Mouse (Mus musculus) cerebellum, adult 18-20 months (tissue): ENCODE measurements around the gene Kiss1r.
"Not testable (repeated sequence)": the region's sequence is repeated elsewhere in the genome, so short reads cannot be mapped to it uniquely, and the experiment has no call there.

Experiments
- DNase-seq, 2 experiments: peaks; one replicate each; pipeline ENCODE4 v3.0.0; 2021

Gene Kiss1r

GRCm38 (mm10) chr10:79916808-79917531 is at the start of gene Kiss1r:
Gene Kiss1r, plus strand, starts transcription at chr10:79916971.
- DNase-seq = peak; percentile 90 to 93

DNA sequence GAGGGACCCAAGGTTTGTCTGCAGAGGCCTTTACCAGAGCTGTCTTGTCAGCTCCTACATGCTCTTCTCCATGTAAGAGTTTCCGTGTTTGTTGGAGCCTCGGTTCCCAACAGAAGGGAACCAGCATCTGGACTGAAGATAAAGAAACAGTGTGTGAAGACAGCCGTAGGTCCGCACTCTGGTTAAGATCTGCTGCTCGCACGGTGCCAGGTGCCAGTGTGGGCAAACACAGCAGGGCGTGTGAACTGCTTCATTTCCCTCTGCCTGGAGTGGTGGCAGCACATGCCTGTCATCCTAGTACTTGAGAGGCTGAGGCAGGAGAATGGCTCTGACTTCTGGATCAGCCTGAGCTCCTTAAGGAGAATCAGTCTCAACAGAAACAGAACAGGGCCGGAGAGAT is 44.9 kb upstream of the Kiss1r start:
- DNase-seq = no peak

DNA sequence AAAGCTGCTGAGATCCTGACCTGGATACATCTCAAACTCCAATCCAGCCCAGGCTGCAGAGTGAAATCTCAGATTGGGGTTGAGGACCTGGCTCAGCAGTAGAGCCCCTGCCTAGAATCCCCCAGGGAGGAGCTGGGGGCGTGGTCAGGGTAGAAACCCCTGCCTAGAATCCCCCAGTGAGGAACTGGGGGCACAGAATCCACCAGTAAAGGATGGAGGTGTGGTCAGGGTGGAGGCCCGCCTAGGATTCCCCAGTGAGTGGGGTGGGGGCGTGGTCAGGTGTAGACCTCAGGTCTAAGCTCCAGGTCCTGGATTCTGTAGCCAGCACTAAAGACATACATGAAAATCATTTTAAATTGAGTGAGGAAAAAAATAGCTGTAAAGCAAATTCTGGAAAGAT is 43.9 kb upstream of the Kiss1r start:
- DNase-seq = no peak

GRCm38 (mm10) chr10:79873313-79873712 is 43.5 kb upstream of the Kiss1r start:
- no peak for DNase-seq

DNA sequence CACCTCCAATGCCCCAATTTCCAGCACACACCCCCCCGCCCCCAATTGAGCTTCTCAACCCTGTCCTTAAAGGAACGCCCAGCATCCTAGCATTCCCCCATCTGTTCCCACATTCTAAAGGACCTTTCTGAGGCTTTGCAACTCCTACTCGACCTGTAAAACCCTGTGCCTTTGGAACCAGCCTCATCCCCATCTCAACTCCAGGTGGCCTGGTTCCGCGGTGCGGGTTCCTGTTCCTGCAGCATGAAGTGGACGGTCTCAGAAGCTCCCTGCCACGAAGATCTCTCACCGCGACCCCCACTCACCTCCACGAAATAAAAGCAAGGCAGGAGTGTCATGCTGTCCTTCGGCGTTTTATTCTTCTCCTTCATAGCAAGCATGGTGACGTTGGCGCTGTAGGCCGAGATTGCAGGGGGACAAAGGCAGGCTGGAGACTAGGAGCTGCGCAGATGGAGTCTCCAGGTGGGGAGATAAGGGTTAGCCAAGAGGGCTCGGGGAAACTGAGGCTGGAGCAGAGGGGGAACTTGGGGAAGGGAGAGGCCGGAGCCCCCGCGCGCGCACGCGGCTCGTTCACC is 43.0 kb upstream of the Kiss1r start:
- no peak for DNase-seq

DNA sequence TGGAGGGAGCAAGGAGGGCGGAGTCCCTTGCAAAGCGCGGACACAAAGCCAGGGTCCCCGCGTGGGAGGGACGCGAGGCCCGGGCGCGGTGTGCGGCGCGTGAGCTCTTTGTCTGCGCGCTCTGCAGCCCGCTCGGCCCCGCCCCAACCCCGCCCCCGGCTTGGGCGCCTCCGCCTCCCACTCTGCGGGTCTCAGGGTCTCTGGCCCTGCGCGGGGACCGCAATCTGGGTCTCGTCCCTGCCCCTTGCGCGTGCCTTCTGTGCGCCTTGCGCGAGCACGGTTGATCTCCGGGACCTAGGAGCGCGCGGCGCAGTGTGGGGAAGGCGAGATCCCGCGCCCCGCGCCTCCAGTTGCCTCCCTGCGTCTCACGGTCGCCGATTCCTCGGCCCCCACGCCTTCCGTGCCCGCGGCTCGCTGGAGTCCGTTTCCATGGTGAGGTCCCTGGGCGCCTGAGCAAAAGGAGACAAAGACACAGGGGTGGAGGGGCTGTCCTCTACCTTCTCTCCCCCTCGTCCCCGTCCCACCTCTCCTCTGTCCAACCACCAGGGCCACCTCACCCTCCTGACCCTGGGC is 42.4 kb upstream of the Kiss1r start, which contains the start of the genes Prtn3 and Plppr3:
Prtn3 (plus strand) TSS at position 187 of the 573 bp plus-strand sequence.
Plppr3 (minus strand) TSS at position 345 of the 573 bp plus-strand sequence.
- DNase-seq = peak in 1 of 2 experiments; percentile 61

- DNase-seq = no peak
Observed at GRCm38 (mm10) chr10:79877174-79877573, 39.6 kb upstream of the Kiss1r start.

DNA sequence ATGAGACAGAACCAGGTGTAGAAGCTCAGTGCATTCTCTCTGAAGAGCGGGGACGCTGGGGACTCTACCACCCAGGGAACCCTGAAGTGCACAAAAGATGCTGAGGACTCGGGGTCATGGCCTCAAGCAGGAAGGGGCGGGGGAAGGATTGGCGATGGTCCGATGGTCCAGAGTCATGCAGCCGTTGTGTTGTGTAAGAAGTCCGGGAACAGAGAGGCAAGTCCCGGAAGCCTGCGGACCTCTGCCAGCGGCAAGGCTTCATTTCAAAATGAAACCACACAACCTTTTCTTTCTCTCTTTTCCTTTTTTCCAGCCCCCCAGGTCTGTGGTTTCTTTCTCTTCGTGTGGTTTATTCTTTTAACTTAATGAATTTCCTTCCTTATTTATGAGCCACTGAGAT is 39.0 kb upstream of the Kiss1r start:
- DNase-seq = no peak

DNA sequence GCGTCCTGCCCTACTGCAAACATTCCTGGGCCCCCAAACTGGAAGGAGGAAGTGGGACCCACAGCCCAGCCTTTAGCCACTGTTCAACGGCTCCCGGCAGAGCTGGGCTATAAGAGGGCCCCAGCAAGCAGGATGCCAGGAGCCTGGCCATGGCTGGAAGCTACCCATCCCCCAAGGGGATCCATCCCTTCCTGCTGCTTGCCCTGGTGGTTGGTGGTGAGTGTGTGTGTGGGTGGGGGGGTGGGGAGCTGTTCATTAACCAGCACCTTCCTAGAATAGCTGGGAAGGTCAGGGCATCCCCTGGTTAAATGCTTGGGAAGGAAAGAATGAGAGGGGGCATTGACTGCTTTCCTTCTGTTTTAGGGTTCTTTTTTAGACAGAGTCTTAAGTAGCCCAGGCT is 37.2 kb upstream of the Kiss1r start:
- DNase-seq = no peak

DNA sequence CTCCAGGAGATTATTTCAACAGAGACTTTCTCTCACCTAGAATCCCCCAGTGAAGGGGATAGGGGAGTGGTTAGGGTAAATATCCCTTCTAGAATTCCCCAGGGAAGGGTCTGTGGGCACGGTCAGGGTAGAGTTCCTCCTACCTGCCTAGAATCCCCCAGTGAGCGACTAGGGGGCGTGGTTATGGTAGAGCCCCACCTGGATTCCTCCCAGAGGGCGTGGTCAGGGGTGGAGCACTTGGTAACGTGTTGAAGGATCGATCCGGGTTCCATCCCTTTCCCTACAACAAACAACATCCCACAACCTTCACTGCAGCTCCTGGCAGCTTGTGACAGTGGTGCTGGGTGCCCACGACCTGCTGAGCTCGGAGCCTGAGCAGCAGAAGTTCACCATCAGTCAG is 36.0 kb upstream of the Kiss1r start:
- DNase-seq = no peak

GRCm38 (mm10) chr10:79881981-79882380 is 34.8 kb upstream of the Kiss1r start:
- DNase-seq = no peak

- peak; percentile 86 to 89 for DNase-seq
Observed at GRCm38 (mm10) chr10:79883297-79884084, 33.3 kb upstream of the Kiss1r start.

- DNase-seq = peak in 1 of 2 experiments; percentile 45
Observed at GRCm38 (mm10) chr10:79884446-79884845, 32.3 kb upstream of the Kiss1r start.

DNA sequence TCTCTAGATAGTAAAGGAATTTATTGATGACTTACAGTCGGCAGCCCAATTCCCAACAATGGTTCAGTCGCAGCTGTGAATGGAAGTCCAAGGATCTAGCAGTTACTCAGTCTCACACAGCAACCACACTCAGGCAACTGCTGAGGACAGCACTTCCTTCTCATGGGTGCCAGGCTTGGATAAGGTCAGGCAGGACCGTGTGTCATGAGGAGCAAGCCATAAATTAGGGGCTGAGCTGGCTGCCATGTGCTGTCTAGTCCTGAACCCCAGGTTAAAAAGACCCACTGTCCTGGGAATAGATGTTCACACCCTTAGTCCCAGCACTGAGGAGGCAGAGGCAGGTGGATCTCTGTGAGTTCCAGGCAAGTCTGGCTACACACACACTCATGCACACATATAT is 31.8 kb upstream of the Kiss1r start:
- not testable (repeated sequence) for DNase-seq

DNA sequence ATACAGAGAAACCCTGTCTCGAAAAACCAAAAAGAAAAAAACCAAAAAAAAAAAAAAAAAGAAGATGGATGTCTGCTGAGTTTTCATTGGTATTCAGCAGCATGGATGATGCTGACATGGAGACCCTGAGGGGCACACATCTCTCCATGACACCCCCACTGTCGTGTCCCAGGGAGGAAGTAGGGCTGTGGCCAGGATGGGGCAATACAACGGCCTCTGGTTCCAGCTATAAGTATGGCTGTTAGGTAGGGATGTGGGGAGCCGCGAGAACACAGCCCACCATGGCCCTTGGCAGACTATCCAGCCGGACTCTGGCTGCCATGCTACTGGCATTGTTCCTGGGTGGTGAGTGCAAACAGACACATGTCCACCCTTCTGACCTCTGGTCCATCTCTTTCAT is 30.7 kb upstream of the Kiss1r start, which contains the start of gene Elane:
Elane (plus strand) TSS at position 194 of the 400 bp plus-strand sequence.
- DNase-seq = no peak

DNA sequence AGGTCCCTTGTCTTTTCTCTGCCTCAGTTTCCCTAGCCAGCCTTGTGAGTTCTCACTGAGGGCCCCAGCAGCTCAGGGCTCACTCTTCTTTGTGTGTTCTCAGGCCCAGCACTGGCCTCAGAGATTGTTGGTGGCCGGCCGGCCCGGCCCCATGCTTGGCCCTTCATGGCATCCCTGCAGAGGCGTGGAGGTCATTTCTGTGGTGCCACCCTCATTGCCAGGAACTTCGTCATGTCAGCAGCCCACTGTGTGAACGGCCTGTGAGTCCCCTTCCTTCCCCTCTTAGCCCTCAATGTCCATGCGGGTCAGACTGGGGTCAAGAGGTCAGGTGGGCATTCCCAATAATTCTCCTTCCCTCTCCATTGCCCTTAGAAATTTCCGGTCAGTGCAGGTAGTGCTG is 30.2 kb upstream of the Kiss1r start:
- DNase-seq = no peak

GRCm38 (mm10) chr10:79889386-79889785 is 27.4 kb upstream of the Kiss1r start:
- DNase-seq = no peak

DNA sequence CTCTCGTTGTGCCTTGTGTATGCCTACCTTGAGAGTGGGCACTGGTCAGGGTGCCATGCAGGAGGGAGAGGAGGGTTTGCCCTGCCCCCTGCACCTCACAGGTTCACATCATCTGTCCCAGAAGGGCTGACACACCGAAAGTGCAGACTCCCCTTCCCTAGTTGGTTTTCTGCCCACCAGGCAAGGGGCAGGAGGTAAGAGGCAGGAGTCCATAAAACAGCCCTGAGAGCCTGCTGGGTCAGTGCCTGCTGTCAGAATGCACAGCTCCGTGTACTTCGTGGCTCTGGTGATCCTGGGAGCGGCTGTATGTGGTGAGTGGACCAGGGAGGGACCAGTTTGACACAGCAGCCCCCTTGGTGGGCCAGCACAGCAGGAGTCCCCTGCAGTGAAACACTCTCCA is 26.1 kb upstream of the Kiss1r start, which contains the start of gene Cfd:
Cfd (plus strand) TSS at position 184 of the 400 bp plus-strand sequence.
- DNase-seq = no peak

DNA sequence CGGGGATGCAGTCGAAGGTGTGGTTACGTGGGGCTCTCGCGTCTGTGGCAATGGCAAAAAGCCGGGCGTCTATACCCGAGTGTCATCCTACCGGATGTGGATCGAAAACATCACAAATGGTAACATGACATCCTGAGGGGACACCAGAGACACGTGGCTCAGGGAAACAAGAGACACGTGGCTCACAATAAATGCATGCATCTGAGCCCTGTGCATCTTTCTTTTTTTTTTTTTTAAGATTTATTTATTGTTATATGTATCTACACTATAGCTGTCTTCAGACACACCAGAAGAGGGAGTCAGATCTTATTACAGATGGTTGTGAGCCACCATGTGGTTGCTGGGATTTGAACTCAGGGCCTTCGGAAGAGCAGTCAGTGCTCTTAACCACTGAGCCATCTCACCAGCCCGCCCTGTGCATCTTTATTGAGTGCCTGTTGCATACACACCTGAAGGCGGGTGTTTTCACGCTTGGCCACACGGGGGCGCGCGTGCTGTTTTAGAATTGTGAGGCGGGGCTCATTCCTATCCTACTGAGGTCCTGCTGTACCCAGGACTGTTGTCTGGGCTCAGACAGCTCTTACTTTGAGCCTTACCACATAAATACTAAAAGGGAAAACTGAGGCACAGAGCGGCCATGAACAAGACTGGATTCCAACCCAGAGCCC is 24.2 kb upstream of the Kiss1r start:
- DNase-seq = peak; percentile 83 to 85

GRCm38 (mm10) chr10:79896306-79896705 is 20.5 kb upstream of the Kiss1r start:
- no peak for DNase-seq

GRCm38 (mm10) chr10:79896814-79897213 is 20.0 kb upstream of the Kiss1r start:
- no peak for DNase-seq
